Mouse (Mus musculus): ENCODE measurements around the gene Ebf1. TPM values are rescaled to one million over a fixed set of nuclear protein-coding genes. Genes with fewer than 3 reads are reported as not detected.

The Ebf1 gene
- polyA plus RNA-seq, 1 experiment = 26.6 TPM

- WGBS = 56% methylated on average over 3 of the region's 3 CpGs
- TF ChIP-seq CTCF (IDR thresholded peaks at IDR 0.05; ENCODE audit: extremely low read depth, insufficient read depth, insufficient read length, insufficient replicate concordance) = no peak
- TF ChIP-seq POLR2A (IDR thresholded peaks at IDR 0.05; ENCODE audit: low read depth, low read length) = no peak
- H3K27me3 ChIP-seq (ENCODE audit: control insufficient read depth, insufficient read depth, low read length) = no peaks in the 10 kb centered on the region
Measured at GRCm38 (mm10) chr11:44792816-44793215, 175.7 kb downstream of the Ebf1 start.

DNA sequence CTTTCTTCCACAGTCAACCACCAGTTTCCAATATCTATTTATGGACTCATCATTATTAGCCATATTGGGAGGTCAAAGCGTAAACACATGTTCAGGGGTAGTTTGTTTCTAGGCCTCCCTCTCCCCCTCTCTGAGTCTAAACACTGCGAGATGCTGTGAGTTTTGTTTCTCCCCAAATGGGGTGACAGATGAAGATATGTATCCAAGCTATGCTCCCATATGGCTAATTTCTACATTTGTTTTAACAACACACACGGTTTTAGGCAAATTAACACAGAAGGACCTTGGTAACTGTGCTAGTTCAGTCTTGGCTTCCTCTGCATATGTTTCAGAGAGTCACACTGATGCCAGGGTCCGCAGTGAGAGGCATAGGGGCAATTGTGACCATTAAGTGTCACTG lies 177.8 kb downstream of the Ebf1 start:
- H3K27ac ChIP-seq (ENCODE audit: insufficient read depth, low read length) = no peak overlapping the region
- no peak for TF ChIP-seq POLR2A (IDR thresholded peaks at IDR 0.05; ENCODE audit: low read depth, low read length)
- TF ChIP-seq CTCF (IDR thresholded peaks at IDR 0.05; ENCODE audit: extremely low read depth, insufficient read depth, insufficient read length, insufficient replicate concordance) = no peak
- 88% methylated on average over 4 of the region's 4 CpGs for WGBS
- no peaks in the 10 kb centered on the region for H3K27me3 ChIP-seq (ENCODE audit: control insufficient read depth, insufficient read depth, low read length)
- H3K36me3 ChIP-seq (ENCODE audit: control insufficient read depth, insufficient read depth, low read length) = peaks cover 1% of the 10 kb centered on the region; the same call in 1 of the 2 replicates
- no peak overlapping the region for H3K4me3 ChIP-seq (ENCODE audit: extremely low read depth, insufficient read depth, insufficient read length)
- H3K4me1 ChIP-seq (ENCODE audit: control insufficient read depth, insufficient read depth, insufficient read length) = no peaks in the 10 kb centered on the region
- no peak for DNase-seq (ENCODE audit: low read depth in 1 of 2, low spot score in 2 of 2)

More at GRCm38 (mm10) chr11:44792816-44793215, 175.7 kb downstream of the Ebf1 start:
- Histone ChIP-seq H3K36me3 (ENCODE audit: control insufficient read depth, insufficient read depth, low read length) (no peaks in the 10 kb centered on the region), H3K4me3 (ENCODE audit: extremely low read depth, insufficient read depth, insufficient read length) (no peak overlapping the region), H3K4me1 (ENCODE audit: control insufficient read depth, insufficient read depth, insufficient read length) (no peaks in the 10 kb centered on the region), H3K27ac (ENCODE audit: insufficient read depth, low read length) (no peak overlapping the region)
- no peak for DNase-seq (ENCODE audit: low read depth in 1 of 2, low spot score in 2 of 2)

DNA sequence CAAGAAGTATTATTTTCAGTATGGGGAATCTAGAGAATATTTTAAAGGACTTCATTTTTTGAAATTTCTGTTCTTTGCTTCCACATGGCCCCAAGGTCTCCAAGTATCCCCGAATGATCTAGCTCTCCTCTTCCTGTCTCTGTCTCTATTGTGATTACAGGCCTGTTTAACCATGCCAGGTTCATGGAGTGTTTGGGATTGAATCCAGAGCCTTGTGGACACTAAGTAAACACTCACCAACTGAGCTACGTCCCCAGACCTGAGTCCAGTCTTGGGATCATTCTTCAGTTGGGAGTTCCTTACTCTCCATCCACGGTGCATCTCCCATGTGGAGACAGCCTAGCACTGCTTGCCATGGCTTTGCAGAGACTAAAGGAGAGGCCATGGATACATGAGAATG lies 178.7 kb downstream of the Ebf1 start:
- TF ChIP-seq POLR2A (IDR thresholded peaks at IDR 0.05; ENCODE audit: low read depth, low read length) (no peak), CTCF (IDR thresholded peaks at IDR 0.05; ENCODE audit: extremely low read depth, insufficient read depth, insufficient read length, insufficient replicate concordance) (no peak)
- H3K4me3 ChIP-seq (ENCODE audit: extremely low read depth, insufficient read depth, insufficient read length) = no peak overlapping the region
- H3K4me1 ChIP-seq (ENCODE audit: control insufficient read depth, insufficient read depth, insufficient read length) = no peaks in the 10 kb centered on the region
- no peak overlapping the region for H3K27ac ChIP-seq (ENCODE audit: insufficient read depth, low read length)
- DNase-seq (ENCODE audit: low read depth in 1 of 2, low spot score in 2 of 2) = no peak
- H3K36me3 ChIP-seq (ENCODE audit: control insufficient read depth, insufficient read depth, low read length) = peaks cover 1% of the 10 kb centered on the region; the same call in 1 of the 2 replicates
- no peaks in the 10 kb centered on the region for H3K27me3 ChIP-seq (ENCODE audit: control insufficient read depth, insufficient read depth, low read length)
- WGBS = 88% methylated on average over 3 of the region's 3 CpGs

- H3K36me3 ChIP-seq (ENCODE audit: control insufficient read depth, insufficient read depth, low read length) = peaks cover 1% of the 10 kb centered on the region; the same call in 1 of the 2 replicates
- no peak overlapping the region for H3K4me3 ChIP-seq (ENCODE audit: extremely low read depth, insufficient read depth, insufficient read length)
- no peak for DNase-seq (ENCODE audit: low read depth in 1 of 2, low spot score in 2 of 2)
- H3K27ac ChIP-seq (ENCODE audit: insufficient read depth, low read length) = no peak overlapping the region
- no peak for TF ChIP-seq POLR2A (IDR thresholded peaks at IDR 0.05; ENCODE audit: low read depth, low read length)
- TF ChIP-seq CTCF (IDR thresholded peaks at IDR 0.05; ENCODE audit: extremely low read depth, insufficient read depth, insufficient read length, insufficient replicate concordance) = no peak
- H3K27me3 ChIP-seq (ENCODE audit: control insufficient read depth, insufficient read depth, low read length) = no peaks in the 10 kb centered on the region
- no peaks in the 10 kb centered on the region for H3K4me1 ChIP-seq (ENCODE audit: control insufficient read depth, insufficient read depth, insufficient read length)
- 82% methylated on average over 3 of the region's 3 CpGs for WGBS
Measured at GRCm38 (mm10) chr11:44798270-44798669, 181.2 kb downstream of the Ebf1 start.

GRCm38 (mm10) chr11:44804046-44804445 lies 186.9 kb downstream of the Ebf1 start:
- no peak for TF ChIP-seq POLR2A (IDR thresholded peaks at IDR 0.05; ENCODE audit: low read depth, low read length)
- TF ChIP-seq CTCF (IDR thresholded peaks at IDR 0.05; ENCODE audit: extremely low read depth, insufficient read depth, insufficient read length, insufficient replicate concordance) = no peak
- 92% methylated on average over 7 of the region's 7 CpGs for WGBS
- H3K27me3 ChIP-seq (ENCODE audit: control insufficient read depth, insufficient read depth, low read length) = no peaks in the 10 kb centered on the region

DNA sequence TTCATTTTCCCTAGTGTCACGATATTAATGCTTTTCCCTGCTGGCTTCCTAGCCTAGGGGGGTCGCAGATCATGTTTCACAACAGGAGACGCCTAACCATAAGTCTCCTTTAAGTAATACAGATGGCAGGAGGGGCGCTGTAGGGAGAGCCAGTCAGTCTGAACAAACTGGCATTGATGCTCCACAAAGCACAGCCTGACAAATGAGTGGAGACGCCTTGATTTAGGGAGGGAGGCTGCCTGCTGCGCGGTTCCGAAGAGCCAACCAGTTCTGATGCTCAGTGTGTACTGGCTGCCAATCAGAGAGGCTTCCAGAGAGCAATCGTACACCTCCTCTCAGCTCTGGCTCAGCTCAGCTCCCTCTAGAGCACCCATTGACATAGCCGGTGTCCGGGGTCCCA lies 189.5 kb downstream of the Ebf1 start:
- Histone ChIP-seq H3K27ac (ENCODE audit: insufficient read depth, low read length) (no peak overlapping the region), H3K27me3 (ENCODE audit: control insufficient read depth, insufficient read depth, low read length) (no peaks in the 10 kb centered on the region), H3K4me1 (ENCODE audit: control insufficient read depth, insufficient read depth, insufficient read length) (no peaks in the 10 kb centered on the region), H3K36me3 (ENCODE audit: control insufficient read depth, insufficient read depth, low read length) (no peaks in the 10 kb centered on the region), H3K4me3 (ENCODE audit: extremely low read depth, insufficient read depth, insufficient read length) (no peak overlapping the region)
- no peak for DNase-seq (ENCODE audit: low read depth in 1 of 2, low spot score in 2 of 2)
- TF ChIP-seq CTCF (IDR thresholded peaks at IDR 0.05; ENCODE audit: extremely low read depth, insufficient read depth, insufficient read length, insufficient replicate concordance) = no peak
- TF ChIP-seq POLR2A (IDR thresholded peaks at IDR 0.05; ENCODE audit: low read depth, low read length) = no peak
- 79% methylated on average over 11 of the region's 11 CpGs for WGBS

More at GRCm38 (mm10) chr11:44804046-44804445, 186.9 kb downstream of the Ebf1 start:
- Histone ChIP-seq H3K4me1 (ENCODE audit: control insufficient read depth, insufficient read depth, insufficient read length) (no peaks in the 10 kb centered on the region), H3K4me3 (ENCODE audit: extremely low read depth, insufficient read depth, insufficient read length) (no peak overlapping the region), H3K36me3 (ENCODE audit: control insufficient read depth, insufficient read depth, low read length) (peaks cover 1% of the 10 kb centered on the region; the same call in 1 of the 2 replicates), H3K27ac (ENCODE audit: insufficient read depth, low read length) (no peak overlapping the region)
- DNase-seq (ENCODE audit: low read depth in 1 of 2, low spot score in 2 of 2) = no peak

- H3K4me3 ChIP-seq (ENCODE audit: extremely low read depth, insufficient read depth, insufficient read length) = no peak overlapping the region
- H3K27ac ChIP-seq (ENCODE audit: insufficient read depth, low read length) = no peak overlapping the region
- WGBS = 38% methylated on average over 4 of the region's 4 CpGs
- no peak for DNase-seq (ENCODE audit: low read depth in 1 of 2, low spot score in 2 of 2)
- H3K36me3 ChIP-seq (ENCODE audit: control insufficient read depth, insufficient read depth, low read length) = no peaks in the 10 kb centered on the region
- H3K4me1 ChIP-seq (ENCODE audit: control insufficient read depth, insufficient read depth, insufficient read length) = no peaks in the 10 kb centered on the region
- TF ChIP-seq POLR2A (IDR thresholded peaks at IDR 0.05; ENCODE audit: low read depth, low read length) = no peak
- TF ChIP-seq CTCF (IDR thresholded peaks at IDR 0.05; ENCODE audit: extremely low read depth, insufficient read depth, insufficient read length, insufficient replicate concordance) = no peak
- no peaks in the 10 kb centered on the region for H3K27me3 ChIP-seq (ENCODE audit: control insufficient read depth, insufficient read depth, low read length)
Measured at GRCm38 (mm10) chr11:44808855-44809546, 191.9 kb downstream of the Ebf1 start.
